Mouse (Mus musculus) CH12.LX (cell line): Measurements from ENCODE around the gene Pram1.

ENCODE experiments used
- CTCF ChIP-seq, 2 experiments: IDR thresholded peaks in 1 of 2; conservative IDR thresholded peaks in 1 of 2; 2 replicates each; pipeline ENCODE4 v1.5.1; 2011 to 2012; ENCODE audit warnings: low read depth in 2 of 2, low read length in 2 of 2, improper control_type of control experiment in 1 of 2, inconsistent platforms in 1 of 2, mild to moderate bottlenecking in 1 of 2, moderate library complexity in 1 of 2
- EP300 ChIP-seq: IDR thresholded peaks from 2 replicates; pipeline ENCODE4 v1.6.1; 2011; ENCODE audit warnings: low read length, improper control_type of control experiment
- POLR2A ChIP-seq: IDR thresholded peaks from 2 replicates; pipeline ENCODE4 v1.6.1; 2011; ENCODE audit warnings: low read depth, mild to moderate bottlenecking, improper control_type of control experiment, low read length
- USF1 ChIP-seq: IDR thresholded peaks from 2 replicates; pipeline ENCODE4 v1.6.1; 2014; ENCODE audit warnings: low read depth, mild to moderate bottlenecking, inconsistent platforms, low read length, improper control_type of control experiment

DNA sequence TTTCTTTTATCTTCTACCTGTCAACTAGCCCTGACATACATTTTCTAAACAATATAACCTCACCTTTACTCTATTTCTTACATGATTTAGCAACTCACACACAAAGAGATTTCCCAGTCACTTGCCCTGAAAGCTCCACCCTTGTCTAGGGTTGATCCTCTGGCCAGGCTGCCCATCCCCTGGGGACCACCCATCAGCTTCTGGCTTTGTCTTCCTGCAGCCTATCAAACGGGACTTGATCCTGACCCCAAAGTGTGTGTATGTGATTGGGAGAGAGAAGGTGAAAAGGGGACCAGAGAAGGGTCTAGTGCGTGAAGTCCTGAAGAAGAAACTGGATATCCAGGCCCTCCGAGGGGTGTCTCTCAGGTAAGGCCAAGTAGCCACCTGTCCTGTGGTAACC, 37.0 kb upstream of the Pram1 start:
- no peak for TF ChIP-seq CTCF (conservative IDR thresholded peaks at IDR 0.05 in 1 of 2, IDR thresholded peaks at IDR 0.05 in 1 of 2; ENCODE audit: low read depth in 2 of 2, low read length in 2 of 2)
- TF ChIP-seq EP300: no peak
- TF ChIP-seq USF1: no peak
- TF ChIP-seq POLR2A: no peak
